Mouse (Mus musculus) cerebral cortex, adult 2 months (tissue): ENCODE measurements around the gene Arhgap18.

Experiments
- WGBS: fragments of 180-500 bp; shearing (Covaris S2); methylation state at CpG from one replicate; pipeline ENCODE4 v1.1.7; 2018; 5-methylcytosine and 5-hydroxymethylcytosine counted together

Gene Arhgap18

DNA sequence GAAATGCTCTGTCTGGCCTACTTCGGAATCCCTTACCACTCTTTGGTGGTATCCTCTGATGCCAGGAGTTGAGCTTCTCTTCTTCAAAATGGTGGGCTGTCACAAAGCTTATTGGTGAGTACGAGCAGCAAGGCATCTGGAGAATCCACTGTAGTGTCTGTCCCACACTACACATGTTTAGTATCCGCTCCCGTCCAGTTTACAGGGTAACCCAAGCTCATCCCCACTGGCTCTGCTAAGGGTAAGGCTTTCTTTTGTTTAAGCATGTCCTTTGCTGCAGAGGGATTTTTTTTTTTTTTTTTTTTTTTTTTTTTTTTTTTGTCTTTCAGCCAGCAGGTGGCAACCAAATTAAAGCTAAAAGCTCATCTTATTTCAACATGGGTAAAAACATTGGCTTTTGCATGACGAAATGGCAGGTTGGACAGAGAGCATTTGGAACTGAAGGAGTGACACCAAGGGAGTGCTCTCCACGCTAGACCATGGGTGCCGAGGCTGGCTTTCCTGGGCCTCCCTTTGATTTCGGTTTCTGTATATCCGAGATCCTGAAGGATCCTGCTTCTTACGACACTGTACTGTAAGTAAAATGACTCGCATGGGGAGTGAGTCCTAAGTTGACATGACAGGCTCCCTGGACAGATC is at the start of gene Arhgap18:
Gene Arhgap18 (plus strand): TSS at position 493 of the 639 bp plus-strand sequence.
- 74% methylated on average over 11 of the region's 11 CpGs for WGBS

DNA sequence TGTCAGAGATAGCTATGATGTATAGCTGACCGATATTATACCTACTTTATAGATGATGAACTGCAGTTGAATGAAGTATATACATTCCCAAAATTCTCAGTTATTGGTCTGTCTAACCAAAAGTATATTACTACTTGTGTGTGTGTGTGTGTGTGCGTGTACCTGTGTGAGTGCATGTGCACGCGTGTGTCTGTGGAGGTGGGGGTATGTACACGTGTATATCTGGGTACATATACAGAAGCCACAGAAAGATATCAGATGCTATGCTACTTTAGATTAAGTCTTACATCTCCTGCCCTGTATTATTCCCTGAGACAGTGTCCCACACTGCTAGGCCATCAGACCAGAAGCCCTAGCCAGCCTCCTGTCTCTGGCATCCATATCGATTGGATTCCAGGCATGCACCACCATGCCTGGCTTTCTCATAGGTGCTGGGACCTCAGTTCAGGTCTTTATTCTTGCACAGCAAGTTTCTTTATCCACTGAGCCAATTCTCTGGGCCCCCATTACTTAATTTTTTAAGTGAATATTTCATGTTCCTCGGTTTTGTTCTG is 42.7 kb upstream of the Arhgap18 start:
- 95% methylated on average over 7 of the region's 7 CpGs for WGBS

DNA sequence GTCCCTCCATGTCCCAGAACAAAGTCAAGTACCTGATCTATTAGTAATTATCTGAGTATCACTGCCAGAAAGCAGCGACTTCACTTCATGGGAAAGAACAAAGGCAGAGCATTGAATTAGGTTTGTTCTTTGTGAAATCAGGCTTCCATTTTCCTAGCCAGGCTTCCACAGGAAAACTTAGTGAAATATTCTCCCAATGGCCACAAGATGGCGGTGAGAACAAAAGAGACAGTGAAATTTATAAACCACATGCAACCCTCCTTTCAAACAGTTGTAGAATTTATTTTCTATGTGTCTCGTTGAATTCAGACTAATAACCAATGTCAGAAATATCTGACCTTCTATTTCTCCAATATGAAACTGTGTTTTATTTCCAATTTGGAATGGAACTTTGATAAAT is 42.2 kb upstream of the Arhgap18 start:
- WGBS: 0% methylated on average over 3 of the region's 3 CpGs

DNA sequence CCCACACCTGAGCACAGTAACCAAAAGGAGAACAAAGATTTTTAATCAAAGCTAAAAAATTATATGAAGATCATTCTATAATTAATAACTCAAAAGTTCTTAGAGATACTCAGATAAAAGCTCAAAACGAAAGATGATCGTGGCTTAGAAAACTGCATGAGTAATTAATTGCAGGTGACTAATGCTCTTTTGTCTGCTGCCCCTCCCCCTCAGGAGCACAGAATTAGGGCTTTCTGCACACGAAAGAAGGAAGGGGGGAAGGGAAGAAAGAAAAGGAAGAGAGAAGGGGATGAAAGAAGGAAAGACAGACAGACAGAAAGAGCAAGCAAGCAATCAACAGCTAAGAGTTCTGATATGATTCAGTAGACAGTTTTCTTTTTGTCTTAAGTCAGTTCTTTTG is 39.2 kb upstream of the Arhgap18 start:
- 68% methylated on average over 3 of the region's 3 CpGs for WGBS

DNA sequence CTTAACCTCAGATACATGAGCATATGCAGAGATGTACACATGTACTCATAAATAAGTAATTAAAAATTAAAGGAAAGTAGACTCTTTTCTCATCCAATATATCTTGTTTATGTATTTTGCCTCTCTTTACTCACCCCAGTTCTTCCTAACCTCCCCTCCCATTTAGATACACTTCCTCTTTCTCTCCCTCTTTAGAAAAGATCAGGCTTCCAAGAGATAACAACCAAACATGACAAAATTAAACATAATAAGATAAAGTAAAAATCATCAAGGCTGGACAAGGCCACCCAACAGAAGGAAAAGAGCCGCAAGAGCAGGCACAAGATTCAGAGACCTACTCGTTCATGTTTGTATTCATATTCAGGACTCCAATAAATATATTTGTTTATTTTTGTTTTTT is 28.5 kb upstream of the Arhgap18 start:
- 95% methylated on average over 2 of the region's 2 CpGs for WGBS

DNA sequence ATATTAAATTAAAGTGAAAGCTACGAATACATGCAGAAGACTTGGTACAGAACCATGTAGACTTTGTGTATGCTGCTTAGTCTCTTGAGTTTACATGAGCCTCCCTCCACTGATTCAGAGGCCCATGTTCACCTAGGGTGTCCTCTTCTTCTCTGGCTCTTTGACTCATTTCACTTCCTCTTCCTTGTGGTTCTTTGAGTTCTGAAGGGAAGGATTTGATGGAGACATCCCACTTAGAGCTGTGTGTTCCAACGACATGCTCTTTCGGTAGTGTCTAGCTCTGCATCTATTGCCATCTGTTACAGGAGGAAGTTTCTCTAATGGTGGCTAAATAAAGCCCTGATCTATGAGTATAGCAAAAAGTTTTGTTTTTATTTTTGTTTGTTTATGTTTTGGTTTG is 28.0 kb upstream of the Arhgap18 start:
- 81% methylated on average over 3 of the region's 3 CpGs for WGBS

DNA sequence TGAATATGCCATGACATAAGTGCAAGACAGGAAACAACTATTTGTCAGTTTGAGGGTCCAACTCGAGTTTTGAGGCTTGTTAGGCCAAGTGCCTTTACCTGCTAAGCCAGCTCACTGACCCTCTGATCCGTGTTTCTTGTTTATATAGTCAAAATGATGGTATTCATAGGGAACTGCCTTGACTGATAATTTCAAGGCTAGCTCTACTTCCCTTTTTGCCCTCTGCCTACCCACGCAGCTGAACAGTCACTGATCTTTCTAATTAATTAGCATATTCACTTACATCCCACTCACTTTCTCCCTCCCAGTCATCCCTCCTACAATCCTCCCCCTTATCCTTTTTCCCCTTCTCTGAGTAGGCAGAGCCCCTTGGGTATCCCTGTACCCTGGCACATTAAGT is 2.4 kb upstream of the Arhgap18 start:
- WGBS: 81% methylated on average over 3 of the region's 3 CpGs

DNA sequence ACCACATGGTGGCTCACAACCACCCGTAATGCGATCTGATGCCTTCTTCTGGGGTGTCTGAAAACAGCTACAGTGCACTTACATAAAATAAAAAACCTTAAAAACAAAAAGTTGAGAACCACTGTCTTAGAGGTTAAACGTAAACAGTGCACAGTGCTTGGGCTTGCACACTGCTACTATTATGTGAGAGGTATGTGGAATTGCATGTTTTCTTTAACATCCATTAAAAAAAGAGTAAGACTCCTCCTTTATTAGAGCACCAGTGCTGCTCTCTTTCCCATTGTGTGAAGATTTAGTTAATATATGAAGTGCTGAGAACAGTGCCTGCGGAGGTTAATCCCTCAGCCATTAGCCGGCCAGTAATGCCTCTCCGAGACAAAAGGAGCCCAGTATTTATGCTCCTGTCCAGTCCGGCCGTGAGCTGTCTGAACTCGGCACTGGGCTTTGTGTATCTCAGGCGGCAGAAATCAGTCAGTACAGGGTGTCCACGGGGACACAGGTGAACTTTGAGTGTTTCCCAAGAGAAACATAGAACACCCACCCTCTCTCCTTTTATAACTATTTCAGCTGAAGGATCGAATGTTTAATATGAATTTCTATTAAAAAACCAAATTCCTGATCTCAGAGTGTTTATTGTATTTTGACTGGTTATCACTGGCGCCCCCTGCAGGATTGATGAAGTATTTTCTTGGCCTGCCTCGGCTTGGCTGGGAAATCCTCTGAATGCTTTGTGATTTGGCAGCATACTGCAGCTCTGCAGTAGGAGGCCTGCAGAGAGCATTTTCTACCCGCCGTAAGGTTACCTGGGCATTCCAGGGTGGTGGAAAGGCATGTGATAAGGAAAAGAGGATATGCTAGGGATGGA is 925 bp upstream of the Arhgap18 start:
- 46% methylated on average over 16 of the region's 16 CpGs for WGBS

DNA sequence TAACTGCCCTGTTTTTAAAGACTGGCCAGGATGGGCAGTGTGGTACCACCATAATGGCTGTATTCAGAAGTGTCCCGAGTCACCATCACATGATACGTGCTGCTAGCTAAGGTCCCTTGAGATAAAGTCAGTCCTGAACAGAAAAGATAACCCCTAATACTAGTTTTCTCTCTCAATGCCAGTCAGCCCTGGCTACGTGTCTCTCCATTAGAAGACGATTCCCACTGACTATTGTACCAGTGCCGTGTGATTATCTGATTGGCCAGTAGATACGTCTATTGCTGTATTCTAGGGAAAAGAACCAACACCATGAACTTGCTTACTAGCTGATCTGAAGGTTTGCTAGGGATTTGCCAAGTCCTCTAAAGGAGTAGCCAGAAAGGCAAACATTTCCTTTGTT is 785 bp downstream of the Arhgap18 start:
- 94% methylated on average over 6 of the region's 6 CpGs for WGBS

DNA sequence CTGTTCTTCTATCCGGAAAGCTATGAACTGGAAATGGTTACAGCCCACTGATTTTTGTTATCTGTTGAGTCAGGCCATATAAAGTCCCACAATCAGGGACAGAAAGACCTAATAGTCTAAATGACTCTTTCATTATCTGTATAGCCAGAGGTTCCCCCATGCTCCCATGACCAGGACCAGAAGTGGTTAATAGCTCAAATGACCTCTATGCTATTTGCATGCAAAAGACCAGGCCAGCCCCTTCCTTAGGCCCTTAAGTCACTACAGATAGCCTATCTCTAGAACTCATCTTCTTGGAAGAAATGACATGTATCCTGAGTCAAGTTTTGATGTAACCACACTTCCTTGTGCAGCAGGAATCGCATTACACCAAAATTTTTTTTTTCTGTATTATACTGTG is 4.0 kb downstream of the Arhgap18 start:
- WGBS: 95% methylated on average over 2 of the region's 2 CpGs

DNA sequence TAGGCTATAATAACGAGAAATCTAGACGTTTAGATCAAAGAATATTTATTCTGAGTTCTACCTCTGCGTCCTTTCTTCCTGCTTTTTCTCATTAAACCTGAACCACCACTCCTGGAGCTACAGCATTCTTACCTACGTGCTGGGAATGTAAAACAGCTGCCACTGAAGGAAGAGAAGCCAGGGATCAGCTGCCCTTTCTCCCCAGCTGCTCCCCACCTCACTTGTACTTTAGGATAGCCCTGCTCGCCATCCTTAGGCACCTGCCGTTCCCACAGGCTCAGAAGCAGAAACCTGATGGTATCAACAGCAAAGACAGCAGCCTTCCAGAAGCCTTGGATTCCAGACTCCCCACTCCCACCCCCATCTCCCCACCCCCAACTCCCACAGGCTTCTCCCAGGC is 6.2 kb downstream of the Arhgap18 start:
- WGBS: 62% methylated on average over 6 of the region's 6 CpGs

DNA sequence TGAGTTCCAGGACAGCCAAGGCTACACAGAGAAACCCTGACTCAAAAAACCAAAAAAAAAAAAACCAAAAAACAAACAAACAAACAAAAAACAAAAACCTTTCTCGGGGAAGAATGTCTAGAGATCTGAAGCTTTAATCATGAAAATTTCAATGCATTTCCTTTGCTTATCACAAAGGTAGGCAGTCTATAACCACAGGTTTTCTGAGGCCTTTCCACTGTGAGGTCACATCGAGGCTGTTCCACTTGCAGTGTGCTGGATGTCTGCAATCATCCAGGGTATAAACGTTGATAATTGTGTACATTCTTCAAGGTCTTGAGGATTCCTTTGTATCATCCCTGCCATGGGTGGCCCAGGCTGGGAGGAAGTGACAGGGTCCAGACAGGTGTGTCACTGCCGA is 7.9 kb downstream of the Arhgap18 start:
- WGBS: 86% methylated on average over 4 of the region's 4 CpGs

DNA sequence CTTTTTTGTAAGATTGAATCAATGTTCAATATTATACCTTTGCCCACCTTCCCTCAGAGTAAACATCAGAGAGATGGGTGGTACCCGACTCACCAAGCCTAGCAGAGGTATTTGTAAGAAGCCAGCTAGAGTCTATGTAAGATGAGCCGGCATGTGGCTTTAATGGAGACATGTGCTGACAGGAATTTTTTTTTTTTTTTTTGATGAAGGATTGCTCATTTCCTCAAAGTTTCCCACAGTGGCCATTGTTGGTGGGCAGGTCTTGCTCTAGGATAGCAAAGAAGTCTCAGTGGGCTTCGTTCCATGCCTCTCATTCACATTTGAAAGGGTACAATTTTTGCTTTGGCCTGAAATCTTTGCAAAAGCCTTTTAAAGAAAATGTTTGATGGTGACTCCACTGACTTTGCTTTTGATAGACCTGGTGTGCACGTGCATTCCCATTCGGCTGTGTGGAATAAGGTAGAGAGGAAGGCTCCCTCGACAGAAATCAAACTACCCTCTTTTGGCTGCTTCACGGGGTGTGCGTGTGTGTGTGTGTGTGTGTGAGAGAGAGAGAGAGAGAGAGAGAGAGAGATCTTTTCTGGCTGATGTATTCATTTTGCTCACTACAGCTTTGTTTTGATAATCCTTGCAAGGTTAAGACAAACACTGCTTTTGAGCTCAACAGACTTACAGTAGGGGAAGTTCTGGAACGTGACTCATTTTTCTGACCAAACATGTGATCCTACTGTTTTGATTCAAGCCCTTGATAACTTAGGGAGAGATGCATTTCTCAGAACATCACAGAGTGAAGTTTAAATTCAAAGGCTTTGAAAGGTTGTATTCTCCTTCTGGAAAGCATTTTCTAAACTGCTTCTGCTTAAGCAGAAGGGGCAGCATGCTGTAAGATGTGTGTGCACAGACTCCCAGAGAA is 9.0 kb downstream of the Arhgap18 start:
- 64% methylated on average over 9 of the region's 9 CpGs for WGBS

DNA sequence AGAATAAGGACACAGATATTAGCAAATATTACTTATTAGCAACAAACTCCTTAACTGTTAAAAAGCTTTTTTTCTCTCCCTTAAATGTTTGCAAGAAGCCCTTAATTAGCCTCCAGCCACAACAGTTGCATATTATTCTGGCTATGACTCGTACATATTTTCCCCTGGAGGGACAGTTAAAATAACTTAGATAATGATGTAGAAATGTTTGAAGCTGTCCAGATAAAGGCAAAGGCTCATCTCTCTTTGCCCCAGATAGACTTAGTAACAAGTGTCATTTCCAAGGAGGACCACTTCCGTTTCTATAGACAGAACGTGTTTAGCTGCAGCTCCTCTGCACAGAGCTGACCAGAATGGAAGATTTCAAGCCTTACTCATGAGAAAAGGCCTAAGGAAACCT is 14.0 kb downstream of the Arhgap18 start:
- WGBS: 89% methylated on average over 3 of the region's 3 CpGs

DNA sequence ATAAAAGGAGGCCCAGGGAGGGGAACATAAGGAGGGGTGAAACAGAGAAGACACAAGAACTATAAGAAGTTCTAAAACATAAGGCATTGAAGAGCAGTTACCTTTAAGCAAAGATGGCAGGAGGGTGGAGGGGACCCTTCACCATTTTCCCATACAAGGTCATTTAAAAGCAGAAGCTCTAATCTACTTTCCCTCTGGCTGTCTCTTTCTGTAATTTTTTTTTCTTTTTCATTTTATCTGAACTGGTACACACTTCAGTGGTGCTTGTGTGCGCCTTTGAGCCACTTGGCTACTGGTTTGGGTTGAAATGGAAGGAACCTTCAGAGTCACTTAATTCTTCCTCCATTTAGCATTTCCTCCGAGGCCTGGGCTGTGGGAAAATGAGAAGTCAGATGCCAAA is 15.7 kb downstream of the Arhgap18 start:
- WGBS: 82% methylated on average over 2 of the region's 2 CpGs

DNA sequence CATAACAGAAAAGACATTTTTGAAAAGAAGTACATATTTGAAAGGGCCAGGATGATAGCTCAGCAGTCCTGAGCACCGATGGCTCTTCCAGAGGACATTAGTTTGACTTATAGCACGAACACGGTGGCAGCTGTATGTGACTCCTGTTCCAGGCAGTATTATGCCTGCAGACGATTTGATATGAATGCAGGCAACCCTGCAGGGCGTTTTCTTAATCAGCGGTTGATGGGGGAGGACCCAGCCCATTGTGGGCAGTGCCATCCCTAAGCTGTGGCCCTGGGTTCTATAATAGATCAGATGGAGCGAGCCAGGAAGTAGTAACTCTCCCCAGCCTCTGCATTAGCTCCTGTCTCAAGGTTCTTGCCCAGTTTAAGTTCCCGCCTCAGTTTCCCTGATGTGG is 16.8 kb downstream of the Arhgap18 start:
- 89% methylated on average over 8 of the region's 8 CpGs for WGBS

DNA sequence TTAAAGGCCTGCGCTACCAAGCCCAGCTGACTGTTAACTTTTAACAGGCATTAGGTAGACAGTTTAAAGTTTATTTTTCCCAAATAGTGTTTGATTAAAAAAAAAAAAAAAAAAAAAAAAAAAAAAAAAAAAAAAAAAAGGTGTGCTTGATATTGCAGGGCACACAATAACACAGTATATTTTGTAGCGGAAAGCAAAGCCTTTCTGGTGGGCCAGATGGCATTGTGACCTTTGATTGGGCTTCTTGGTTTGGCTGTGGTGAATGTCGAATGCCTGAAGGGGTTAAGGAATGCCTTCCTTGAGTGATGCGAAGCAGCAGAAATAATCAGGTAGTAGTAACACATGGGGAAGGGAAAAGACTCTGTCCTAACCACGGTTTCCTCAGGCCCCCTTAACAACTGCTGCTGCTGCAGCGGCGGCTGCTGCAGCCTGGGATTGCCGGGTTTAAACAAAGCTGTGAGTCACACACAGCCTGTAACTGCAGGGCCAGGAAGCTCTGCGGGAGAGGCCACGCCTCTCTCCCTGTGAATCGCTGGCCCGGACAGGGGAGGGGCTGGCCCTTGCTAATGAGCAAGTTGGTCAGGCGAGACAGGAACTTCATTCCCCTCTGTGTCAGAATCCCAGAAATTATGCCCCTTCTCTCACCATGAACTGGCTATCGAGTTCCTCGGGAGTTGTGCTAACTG is 18.9 kb downstream of the Arhgap18 start:
- 8% methylated on average over 15 of the region's 15 CpGs for WGBS

DNA sequence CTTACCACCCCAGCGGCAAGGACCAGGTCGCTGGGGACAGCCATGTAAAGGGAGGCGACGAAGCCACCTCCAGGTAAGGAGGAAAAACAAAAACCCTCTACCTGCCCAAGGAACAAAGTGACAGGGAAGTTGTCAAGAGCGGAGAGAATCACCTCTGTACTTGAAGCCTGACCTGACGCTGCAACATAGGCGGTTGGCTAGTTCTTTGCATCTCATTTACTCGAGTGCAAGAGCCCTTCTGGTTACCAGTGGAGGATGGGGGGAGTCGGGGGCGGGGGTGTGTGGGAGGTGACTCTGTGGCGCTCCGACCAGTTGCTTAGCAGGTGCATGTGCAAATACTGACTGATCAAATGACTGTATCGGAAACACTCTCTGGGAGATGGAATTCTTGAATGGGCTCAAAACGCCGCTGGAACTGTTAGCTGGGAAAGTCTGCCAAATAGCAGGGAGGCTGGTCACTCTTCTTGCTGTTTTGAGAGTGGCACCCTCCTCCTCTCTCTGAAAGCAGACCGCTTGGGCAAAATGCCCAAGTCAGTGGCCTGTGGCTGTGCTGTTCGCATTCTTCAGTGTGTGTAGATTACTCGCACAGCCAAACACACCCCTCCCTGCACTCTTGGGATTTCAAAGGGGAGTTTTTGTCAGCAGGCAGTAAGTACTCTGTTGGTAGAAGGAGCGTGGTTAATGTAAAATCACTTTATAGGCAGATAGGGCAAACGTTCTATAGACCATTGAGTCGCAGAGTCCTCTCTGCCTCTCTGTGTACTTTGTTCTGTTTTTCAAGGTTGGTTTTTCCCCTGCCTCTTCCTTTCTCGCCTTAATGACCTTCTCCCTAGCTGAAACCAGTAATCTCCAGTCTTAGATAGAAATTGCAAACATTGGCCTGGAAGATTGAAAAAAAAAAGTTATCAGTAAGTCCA is 19.7 kb downstream of the Arhgap18 start:
- WGBS: 5% methylated on average over 22 of the region's 22 CpGs

DNA sequence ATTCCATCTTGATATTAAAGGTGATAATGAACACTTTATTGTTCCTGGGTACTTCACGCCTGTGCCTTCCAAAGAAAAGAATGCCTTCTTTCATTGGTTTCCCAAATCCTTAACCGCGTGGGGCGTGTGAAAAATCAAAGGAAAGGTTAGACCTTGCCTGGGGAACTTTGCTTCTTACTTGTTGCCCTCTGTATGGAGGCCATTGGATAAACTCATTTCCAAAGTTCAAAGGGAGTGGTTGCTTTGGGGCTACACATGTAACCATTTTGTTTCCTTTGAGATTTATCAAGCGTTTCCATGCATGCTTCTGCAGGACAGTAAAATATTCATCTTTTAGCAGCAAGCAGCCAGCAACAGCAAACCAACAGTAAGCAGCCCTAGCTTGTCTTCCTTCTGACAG is 20.3 kb downstream of the Arhgap18 start:
- WGBS: 67% methylated on average over 5 of the region's 5 CpGs

DNA sequence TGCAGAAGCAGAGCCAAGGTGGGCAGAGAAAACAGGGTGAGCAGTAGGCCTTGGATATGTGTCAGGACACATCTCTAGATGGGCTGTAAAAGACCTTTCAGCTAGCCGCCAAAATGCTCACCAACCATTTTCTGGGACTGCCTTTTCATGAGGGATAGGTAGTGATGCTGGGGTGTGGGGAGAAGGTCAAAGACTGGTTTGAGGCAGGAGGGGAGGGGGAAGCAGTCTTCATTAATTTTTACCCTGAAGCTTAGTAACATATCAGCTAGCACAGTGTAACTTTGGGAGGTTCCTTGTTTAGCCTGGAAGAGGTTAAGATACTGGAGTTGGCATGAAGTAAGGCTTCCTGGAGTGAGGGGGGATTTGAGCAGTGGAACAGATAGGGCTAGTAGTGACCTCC is 21.0 kb downstream of the Arhgap18 start:
- WGBS: 73% methylated on average over 1 of the region's 1 CpGs
